Mouse (Mus musculus) neural tube, embryonic 11.5 days (tissue): ENCODE data around the gene Efna3. TPM values are rescaled to one million over a fixed set of nuclear protein-coding genes. Genes with fewer than 3 reads are reported as not detected.
A peak's percentile ranks its signal among the peaks of the same experiment; 100 is the strongest.

ENCODE experiments used
- ATAC-seq: fragments of 200-750 bp; cut with Nextera tagmentation; 2 replicates; pipeline ENCODE4 v1.8.0; 2017; ENCODE audit warnings: moderate number of reproducible peaks, mild to moderate bottlenecking, moderate TSS enrichment, moderate library complexity; ENCODE audit not compliant: insufficient read depth, low FRiP score, low TSS enrichment
- DNase-seq: peaks from one replicate; pipeline ENCODE4 v3.0.0-alpha.2; 2015; ENCODE audit warnings: low spot score
- H3K27ac ChIP-seq: fragments of 300-500 bp; sonication (generic); 2 replicates; pipeline ENCODE4 v1.5.1; 2014; ENCODE audit warnings: low read depth, mild to moderate bottlenecking, low read length
- H3K27me3 ChIP-seq: fragments of 300-500 bp; sonication (generic); 2 replicates; pipeline ENCODE4 v1.6.1; 2014; ENCODE audit warnings: mild to moderate bottlenecking, low read length, mixed read lengths; ENCODE audit not compliant: control insufficient read depth, insufficient read depth
- H3K36me3 ChIP-seq: fragments of 300-500 bp; sonication (generic); 2 replicates; pipeline ENCODE4 v1.6.1; 2014; ENCODE audit warnings: mild to moderate bottlenecking, low read length, moderate library complexity, mixed read lengths; ENCODE audit not compliant: control insufficient read depth, insufficient read depth
- H3K4me1 ChIP-seq: fragments of 300-500 bp; sonication (generic); 2 replicates; pipeline ENCODE4 v1.6.1; 2014; ENCODE audit warnings: low read length, mixed read lengths; ENCODE audit not compliant: control insufficient read depth, insufficient read depth
- H3K4me2 ChIP-seq: fragments of 300-500 bp; sonication (generic); 2 replicates; pipeline ENCODE4 v1.6.1; 2014; ENCODE audit warnings: low read depth, mild to moderate bottlenecking, moderate library complexity
- H3K4me3 ChIP-seq: fragments of 300-500 bp; sonication (generic); 2 replicates; pipeline ENCODE4 v1.5.1; 2014; ENCODE audit warnings: low read depth, low read length
- H3K9ac ChIP-seq: fragments of 300-500 bp; sonication (generic); 2 replicates; pipeline ENCODE4 v1.6.1; 2014; ENCODE audit warnings: mild to moderate bottlenecking, low read length
- H3K9me3 ChIP-seq: fragments of 300-500 bp; sonication (generic); 2 replicates; pipeline ENCODE4 v1.6.1; 2016; ENCODE audit warnings: low read length; ENCODE audit not compliant: control insufficient read depth
- WGBS: fragments of 180-500 bp; shearing (Covaris S2); extraction: QIAGEN DNeasy Blood & Tissue Kit; methylation state at CpG from one replicate; pipeline ENCODE4 v1.1.7; 2014; 5-methylcytosine and 5-hydroxymethylcytosine counted together
- polyA plus RNA-seq: library from polyadenylated mRNA; unstranded; fragments of >200 nt; fragmentation: Nextera tagmentation; extraction: Ambion mirVana; gene quantifications from 2 replicates; pipeline ENCODE4 v1.2.1, GENCODE M21; 2014

The Efna3 gene
- polyA plus RNA-seq, 1 experiment from 2014 or later = 36.5 TPM

DNA sequence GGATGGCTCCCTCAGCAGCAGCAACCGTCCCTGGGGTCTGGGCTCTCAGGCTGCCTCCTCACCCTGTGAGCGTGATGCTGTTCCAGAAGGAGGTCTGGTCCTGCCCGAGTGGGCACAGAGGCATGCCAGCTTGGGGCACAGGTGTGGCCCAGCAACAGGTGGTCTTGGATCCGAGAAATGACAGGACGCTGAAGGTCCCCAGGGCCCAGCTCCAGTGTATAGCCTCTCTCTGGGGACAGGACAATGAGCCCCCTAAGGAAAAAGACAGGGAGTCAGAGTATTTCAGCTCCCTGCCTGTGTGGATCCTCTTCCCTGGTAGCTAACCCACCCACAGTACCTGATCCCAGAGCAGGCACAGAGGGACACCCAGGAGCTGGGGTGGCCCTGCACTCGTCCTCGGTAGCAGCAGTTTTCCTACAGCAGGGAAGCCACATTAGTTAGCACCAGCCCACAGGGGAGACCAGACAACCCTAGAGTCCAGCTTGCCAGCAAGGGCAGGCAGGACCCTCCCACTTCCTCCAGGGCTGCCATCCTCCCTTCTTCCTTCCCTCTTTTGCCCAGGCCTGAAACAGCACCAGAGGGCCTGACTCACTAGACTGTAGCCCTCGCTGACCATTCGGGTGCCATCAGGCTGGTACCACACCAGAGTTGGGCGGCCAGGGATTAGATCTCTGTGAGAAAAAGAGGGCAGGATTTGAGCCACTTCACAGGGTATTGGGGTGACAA is 24.2 kb upstream of the Efna3 start:
- DNase-seq (no peak), ATAC-seq (no peak)
- peaks cover 2% of the 10 kb centered on the region; the same call in 1 of the 2 replicates for H3K36me3 ChIP-seq
- peaks cover 7% of the 10 kb centered on the region; the same call in 1 of the 2 replicates for H3K27me3 ChIP-seq
- peaks cover 7% of the 10 kb centered on the region for H3K4me1 ChIP-seq
- H3K9me3 ChIP-seq = no peaks in the 10 kb centered on the region
- H3K9ac ChIP-seq = no peak overlapping the region
- 85% methylated on average over 10 of the region's 10 CpGs for WGBS
- H3K4me3 ChIP-seq = no peak overlapping the region
- no peak overlapping the region for H3K27ac ChIP-seq
- H3K4me2 ChIP-seq = no peak overlapping the region

DNA sequence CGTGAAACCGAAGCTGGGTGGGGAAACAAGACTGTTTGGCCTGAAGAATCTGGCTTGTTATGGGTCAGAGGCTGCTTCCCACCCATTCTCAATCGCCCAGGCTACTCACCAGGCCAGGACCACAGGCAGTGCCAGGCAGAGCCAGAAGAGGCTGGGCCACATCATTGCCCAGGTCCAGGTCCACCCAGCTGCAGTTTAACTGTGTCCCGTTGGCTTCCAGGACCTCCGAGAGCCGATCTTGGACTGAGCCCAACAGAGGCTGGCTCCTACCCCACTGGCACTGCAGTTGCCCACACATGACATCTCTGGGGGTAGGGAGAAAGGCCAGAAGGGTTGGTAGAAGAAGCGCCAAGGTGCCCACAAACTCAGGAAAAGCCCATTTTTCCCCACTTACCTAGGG is 20.5 kb upstream of the Efna3 start:
- ATAC-seq = no peak
- WGBS = 84% methylated on average over 7 of the region's 7 CpGs
- peaks cover 2% of the 10 kb centered on the region; the same call in 1 of the 2 replicates for H3K36me3 ChIP-seq

DNA sequence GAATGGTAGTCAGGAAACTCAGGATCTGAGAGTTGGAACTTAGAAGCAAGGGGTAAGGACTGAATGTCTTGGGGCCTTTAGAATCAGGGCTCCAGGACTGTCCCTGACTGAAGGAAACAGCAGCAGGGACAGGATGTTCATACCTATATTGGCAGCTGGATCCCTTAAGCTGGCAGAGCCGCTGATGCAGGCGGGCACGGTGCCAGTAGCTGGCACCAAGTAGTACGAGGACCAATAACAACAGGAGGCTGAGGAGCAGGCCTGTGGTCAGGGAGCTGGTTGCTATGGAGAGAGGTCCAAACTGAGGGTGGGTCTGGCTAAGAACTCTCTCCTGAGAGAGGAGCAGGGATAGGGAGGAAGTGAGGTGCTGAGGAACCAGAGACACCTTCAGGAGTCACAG is 19.0 kb upstream of the Efna3 start:
- Histone ChIP-seq H3K9ac (no peak overlapping the region; the same call in 1 of the 2 replicates), H3K27ac (no peak overlapping the region), H3K4me2 (no peak overlapping the region), H3K27me3 (no peaks in the 10 kb centered on the region), H3K36me3 (peaks cover 2% of the 10 kb centered on the region; the same call in 1 of the 2 replicates), H3K4me3 (no peak overlapping the region), H3K9me3 (no peaks in the 10 kb centered on the region), H3K4me1 (peaks cover 16% of the 10 kb centered on the region)
- 94% methylated on average over 4 of the region's 4 CpGs for WGBS
- ATAC-seq (no peak), DNase-seq (no peak)

More for the DNA sequence above, 20.5 kb upstream of the Efna3 start:
- DNase-seq = no peak
- Histone ChIP-seq H3K4me3 (no peak overlapping the region), H3K27ac (no peak overlapping the region), H3K27me3 (peaks cover 4% of the 10 kb centered on the region; the same call in 1 of the 2 replicates), H3K9ac (no peak overlapping the region), H3K9me3 (no peaks in the 10 kb centered on the region), H3K4me2 (no peak overlapping the region), H3K4me1 (peaks cover 14% of the 10 kb centered on the region)

DNA sequence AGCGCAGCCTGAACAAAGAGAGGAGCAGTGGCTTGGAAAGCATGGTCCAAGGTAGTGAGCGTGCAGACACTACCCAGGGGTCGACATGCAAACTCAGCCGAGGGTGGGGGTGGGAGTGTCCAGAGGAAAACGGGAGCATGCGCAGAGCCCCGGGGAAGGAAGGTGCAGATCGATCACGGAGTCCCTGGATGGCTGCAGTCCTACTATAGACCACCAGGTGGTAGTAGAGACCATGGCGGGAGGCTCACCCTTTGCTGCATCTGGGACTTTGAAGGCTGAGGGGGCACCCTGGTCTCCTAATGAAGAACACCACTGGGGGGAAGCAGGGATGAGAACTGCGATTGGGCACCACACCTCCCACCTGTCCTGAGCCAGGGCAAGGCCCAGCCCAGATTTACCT is 17.7 kb upstream of the Efna3 start:
- H3K9ac ChIP-seq = 0 out of 2 replicates have a peak overlapping the region, but pooled peaks have one; percentile 11
- 3% methylated on average over 11 of the region's 11 CpGs for WGBS

DNA sequence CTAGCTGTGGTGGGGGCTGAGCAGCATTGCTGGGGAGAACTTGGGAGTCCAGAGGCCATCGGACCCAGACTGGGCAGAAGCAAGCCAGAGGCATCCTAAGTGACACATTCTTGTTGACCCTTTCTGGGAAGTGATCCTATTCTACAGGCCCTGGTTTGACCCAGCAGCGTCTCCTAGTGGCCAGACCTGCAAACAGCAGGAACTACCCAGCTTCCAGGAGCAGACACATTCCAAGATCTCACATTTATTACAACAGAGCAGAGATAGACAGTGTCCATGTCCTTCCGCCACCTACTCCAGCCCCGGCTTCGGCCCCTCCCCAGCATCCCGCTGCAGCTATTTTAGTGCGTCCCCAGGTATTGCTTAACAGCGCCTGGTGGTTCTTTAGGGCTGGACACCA is 16.7 kb upstream of the Efna3 start:
- WGBS = 25% methylated on average over 8 of the region's 8 CpGs
- ATAC-seq = no peak
- no peak overlapping the region for H3K27ac ChIP-seq

More for the DNA sequence above, 17.7 kb upstream of the Efna3 start:
- peak overlapping the region; percentile 16 for H3K4me3 ChIP-seq
- H3K4me2 ChIP-seq = peak overlapping the region; percentile 45
- no peak overlapping the region for H3K27ac ChIP-seq
- ATAC-seq (peak; percentile 48), DNase-seq (peak; percentile 88)
- H3K27me3 ChIP-seq = no peaks in the 10 kb centered on the region
- peaks cover 2% of the 10 kb centered on the region; the same call in 1 of the 2 replicates for H3K36me3 ChIP-seq
- H3K9me3 ChIP-seq = no peaks in the 10 kb centered on the region
- peaks cover 28% of the 10 kb centered on the region for H3K4me1 ChIP-seq

DNA sequence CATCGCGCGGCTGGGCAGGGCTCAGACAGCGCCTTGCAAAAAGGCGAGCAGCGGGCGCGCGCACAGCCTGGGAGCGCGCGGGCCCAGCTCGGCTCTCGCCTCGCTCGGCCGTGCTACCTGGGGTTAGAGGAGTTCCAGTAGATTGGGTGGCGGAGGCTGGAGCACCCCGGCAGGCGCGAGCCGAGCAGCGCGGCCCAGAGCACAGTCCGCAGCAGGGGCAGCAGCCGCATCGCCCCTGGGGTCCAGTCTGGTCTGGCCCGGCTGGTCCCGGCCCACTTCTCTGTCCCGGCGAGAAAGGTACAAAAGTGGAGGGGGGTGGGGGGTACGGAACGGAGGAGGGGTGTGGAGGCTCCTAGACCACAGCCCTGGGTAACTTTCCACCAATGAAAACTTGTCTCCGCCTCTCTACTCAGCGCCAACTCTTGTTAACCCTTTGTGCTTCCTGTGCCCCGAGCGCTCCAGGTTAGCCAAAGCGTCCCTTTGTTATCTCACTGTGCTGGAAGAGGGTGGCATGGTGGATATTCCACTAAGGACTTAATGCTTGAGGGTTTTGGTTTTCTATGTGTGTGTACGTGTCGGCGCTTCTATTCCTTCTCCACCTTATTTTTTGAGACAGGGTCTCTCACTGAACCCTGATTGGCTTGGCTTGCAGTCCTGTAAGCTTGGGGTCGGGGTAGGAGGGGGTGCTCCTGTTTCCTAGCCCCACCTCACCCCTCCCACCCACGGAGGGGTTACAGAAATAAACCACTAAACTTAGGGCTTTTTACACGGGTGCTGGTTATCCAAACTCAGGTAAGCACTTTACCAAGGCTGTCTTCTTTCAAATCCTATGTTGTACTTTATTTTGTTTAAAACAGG is 15.2 kb upstream of the Efna3 start, which contains the start of gene Efna4:
Gene Efna4 (minus strand): TSS at position 308 of the 858 bp plus-strand sequence.
- Histone ChIP-seq H3K9ac (peak within 1 kb of the TSS; percentile 93), H3K27ac (peak within 1 kb of the TSS; percentile 87), H3K9me3 (no peaks in the 10 kb centered on the region), H3K4me3 (peak within 1 kb of the TSS; percentile 88), H3K4me2 (peak within 1 kb of the TSS; percentile 59), H3K4me1 (peaks cover 32% of the 10 kb centered on the region), H3K36me3 (peaks cover 3% of the 10 kb centered on the region; the same call in 1 of the 2 replicates), H3K27me3 (no peaks in the 10 kb centered on the region)
- peak; percentile 85 for DNase-seq
- ATAC-seq = peak; percentile 79
- under 1% methylated on average over 44 of the region's 44 CpGs for WGBS

More for the DNA sequence above, 16.7 kb upstream of the Efna3 start:
- DNase-seq = peak; percentile 84
- H3K9me3 ChIP-seq = no peaks in the 10 kb centered on the region
- no peaks in the 10 kb centered on the region for H3K27me3 ChIP-seq
- peak overlapping the region; percentile 59; the same call in 1 of the 2 replicates for H3K4me2 ChIP-seq
- H3K4me3 ChIP-seq = no peak overlapping the region
- no peak overlapping the region for H3K9ac ChIP-seq
- peaks cover 5% of the 10 kb centered on the region; the same call in 1 of the 2 replicates for H3K36me3 ChIP-seq
- peaks cover 28% of the 10 kb centered on the region for H3K4me1 ChIP-seq

DNA sequence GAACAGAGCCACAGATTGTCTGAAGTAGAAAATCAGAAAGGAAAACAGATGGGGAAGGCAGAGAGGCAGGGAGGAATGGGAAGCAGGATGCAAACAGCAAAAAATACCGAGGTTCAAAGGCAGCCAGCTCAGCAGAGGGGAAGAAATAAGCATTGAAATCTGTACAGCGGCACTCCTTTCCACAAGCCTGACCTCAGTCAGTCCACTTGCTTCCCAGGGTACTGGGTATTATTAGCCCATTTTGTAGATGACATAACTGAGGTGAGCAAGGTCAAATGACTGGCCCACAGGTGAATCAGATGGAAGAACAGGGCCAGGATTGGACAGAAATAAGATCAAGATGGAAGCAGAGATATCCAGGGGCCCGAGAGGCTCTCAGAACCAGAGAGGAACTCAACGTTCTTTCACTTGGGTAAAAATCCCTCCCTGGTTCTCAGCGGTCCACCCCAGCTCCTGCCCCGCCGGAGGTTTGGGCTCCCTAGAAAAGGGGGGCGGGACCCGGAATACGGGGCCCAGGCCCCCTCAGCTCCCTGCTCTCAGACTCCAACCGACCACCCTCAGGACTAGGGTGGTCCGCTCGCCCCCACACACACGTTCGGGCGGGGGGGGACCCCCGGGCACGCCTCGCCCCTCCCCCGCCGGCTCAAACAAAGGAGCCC is 14.4 kb upstream of the Efna3 start:
- ATAC-seq = peak; percentile 42
- Histone ChIP-seq H3K4me2 (peak overlapping the region; percentile 59), H3K9ac (peak overlapping the region; percentile 93), H3K9me3 (no peaks in the 10 kb centered on the region), H3K4me1 (peaks cover 39% of the 10 kb centered on the region), H3K27ac (peak overlapping the region; percentile 87), H3K27me3 (no peaks in the 10 kb centered on the region), H3K36me3 (peaks cover 3% of the 10 kb centered on the region; the same call in 1 of the 2 replicates), H3K4me3 (peak overlapping the region; percentile 88)
- under 1% methylated on average over 18 of the region's 21 CpGs for WGBS
- no peak for DNase-seq

DNA sequence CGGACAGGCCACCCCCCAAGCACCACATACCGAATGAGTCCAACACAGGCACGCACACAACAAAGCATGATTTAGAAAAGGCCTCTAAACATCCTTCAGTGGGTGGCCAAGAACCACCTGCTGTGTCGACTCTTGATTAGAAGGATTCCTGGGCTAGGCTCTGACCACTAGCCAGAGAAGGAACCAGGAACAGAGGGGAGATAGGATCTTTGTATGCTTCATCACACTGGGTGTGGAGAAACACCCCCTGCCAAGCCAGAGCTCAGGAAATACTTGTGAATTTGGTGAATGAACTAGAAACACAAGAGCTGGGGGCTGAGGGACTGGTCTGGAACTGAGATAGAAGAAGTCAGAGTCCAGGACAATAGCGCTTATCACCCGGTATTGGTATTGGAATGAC is 13.8 kb upstream of the Efna3 start:
- no peak overlapping the region for H3K27ac ChIP-seq
- H3K4me1 ChIP-seq = peaks cover 40% of the 10 kb centered on the region
- H3K9ac ChIP-seq = peak overlapping the region; percentile 93
- peaks cover 3% of the 10 kb centered on the region; the same call in 1 of the 2 replicates for H3K36me3 ChIP-seq
- no peaks in the 10 kb centered on the region for H3K27me3 ChIP-seq
- H3K4me3 ChIP-seq = peak overlapping the region; percentile 88
- no peaks in the 10 kb centered on the region for H3K9me3 ChIP-seq
- ATAC-seq (no peak), DNase-seq (no peak)
- 7% methylated on average over 6 of the region's 6 CpGs for WGBS
- peak overlapping the region; percentile 59 for H3K4me2 ChIP-seq
